Mouse (Mus musculus): Measurements from ENCODE around the gene Ltbp1. TPM values are rescaled to one million over a fixed set of nuclear protein-coding genes. Genes with fewer than 3 reads are reported as not detected.
"Not testable (repeated sequence)": the region's sequence is repeated elsewhere in the genome, so short reads cannot be mapped to it uniquely, and the experiment has no call there.

Ltbp1 gene
- polyA plus RNA-seq, 1 experiment from 2014 or later: 2.6 TPM

GRCm38 (mm10) chr17:75139731-75140130 is 134.4 kb downstream of the Ltbp1 start:
- 87% methylated on average over 2 of the region's 2 CpGs for WGBS
- H3K9ac ChIP-seq: no peak overlapping the region
- no peak for ATAC-seq (ENCODE audit: low FRiP score)

GRCm38 (mm10) chr17:75142845-75143244 is 137.5 kb downstream of the Ltbp1 start:
- DNase-seq (ENCODE audit: low spot score); H3K4me1 ChIP-seq (replicated peaks; ENCODE audit: control insufficient read depth, insufficient read depth, low read length); H3K9ac ChIP-seq; ATAC-seq (ENCODE audit: low FRiP score); H3K4me2 ChIP-seq (replicated peaks); H3K4me3 ChIP-seq (replicated peaks; ENCODE audit: low read length); H3K9me3 ChIP-seq (ENCODE audit: control insufficient read depth, low read length); H3K27ac ChIP-seq; H3K27me3 ChIP-seq (ENCODE audit: control insufficient read depth, insufficient read depth, low read length); H3K36me3 ChIP-seq (replicated peaks; ENCODE audit: control insufficient read depth, insufficient read depth): not testable (repeated sequence)
- WGBS: 93% methylated on average over 7 of the region's 7 CpGs

More at GRCm38 (mm10) chr17:75139731-75140130, 134.4 kb downstream of the Ltbp1 start:
- Histone ChIP-seq H3K9me3 (ENCODE audit: control insufficient read depth, low read length) (no peaks in the 10 kb centered on the region), H3K4me1 (replicated peaks; ENCODE audit: control insufficient read depth, insufficient read depth, low read length) (no peaks in the 10 kb centered on the region), H3K36me3 (replicated peaks; ENCODE audit: control insufficient read depth, insufficient read depth) (no peaks in the 10 kb centered on the region), H3K4me3 (replicated peaks; ENCODE audit: low read length) (no peak overlapping the region), H3K4me2 (replicated peaks) (no peak overlapping the region), H3K27ac (no peak overlapping the region), H3K27me3 (ENCODE audit: control insufficient read depth, insufficient read depth, low read length) (no peaks in the 10 kb centered on the region)
- no peak for DNase-seq (ENCODE audit: low spot score)

DNA sequence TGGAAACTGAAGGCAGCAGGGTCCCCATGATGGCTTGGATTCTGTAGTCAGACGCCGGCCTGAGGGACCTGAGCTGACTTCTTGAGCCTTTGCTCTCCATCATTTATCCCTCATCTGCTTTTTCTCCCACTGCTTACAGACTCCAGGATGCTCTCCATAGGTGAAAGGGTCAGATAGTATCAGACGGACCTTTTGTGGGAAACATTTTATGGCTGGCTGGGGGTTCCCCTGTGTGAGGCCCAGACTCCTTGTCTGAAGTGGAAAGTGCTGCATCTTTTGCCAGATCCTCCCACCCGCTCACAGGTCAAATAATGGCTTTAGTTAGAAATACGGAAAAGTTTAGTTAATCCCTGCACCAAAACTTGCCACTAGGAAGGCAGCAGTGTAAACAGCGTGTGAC is 138.6 kb downstream of the Ltbp1 start:
- no peak overlapping the region for H3K4me2 ChIP-seq (replicated peaks)
- no peaks in the 10 kb centered on the region for H3K9me3 ChIP-seq (ENCODE audit: control insufficient read depth, low read length)
- H3K36me3 ChIP-seq (replicated peaks; ENCODE audit: control insufficient read depth, insufficient read depth): no peaks in the 10 kb centered on the region
- DNase-seq (ENCODE audit: low spot score) (no peak), ATAC-seq (ENCODE audit: low FRiP score) (no peak)
- H3K27me3 ChIP-seq (ENCODE audit: control insufficient read depth, insufficient read depth, low read length): no peaks in the 10 kb centered on the region
- 47% methylated on average over 6 of the region's 6 CpGs for WGBS
- no peak overlapping the region for H3K27ac ChIP-seq
- no peak overlapping the region for H3K9ac ChIP-seq
- no peaks in the 10 kb centered on the region for H3K4me1 ChIP-seq (replicated peaks; ENCODE audit: control insufficient read depth, insufficient read depth, low read length)
- H3K4me3 ChIP-seq (replicated peaks; ENCODE audit: low read length): no peak overlapping the region

DNA sequence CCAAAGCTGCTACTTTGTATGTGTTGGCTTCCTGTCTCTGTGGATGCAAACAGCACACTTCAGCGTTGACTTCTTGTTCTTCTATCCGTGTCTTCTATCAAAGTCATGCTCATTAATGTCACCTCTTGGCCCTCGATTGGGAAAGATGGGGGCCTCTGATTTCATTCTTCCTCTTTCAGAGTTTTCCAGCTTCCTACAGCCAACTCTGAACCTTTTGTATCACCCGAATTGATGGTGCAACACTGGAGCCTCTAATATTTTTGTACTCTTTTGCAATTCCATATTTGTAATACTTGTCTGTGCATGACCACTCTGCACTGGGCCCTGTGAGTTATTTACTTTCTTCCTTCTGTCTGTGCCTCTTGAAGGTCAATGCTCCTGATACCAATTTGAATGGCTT is 141.8 kb downstream of the Ltbp1 start:
- no peak for DNase-seq (ENCODE audit: low spot score)
- H3K27me3 ChIP-seq (ENCODE audit: control insufficient read depth, insufficient read depth, low read length): no peaks in the 10 kb centered on the region
- no peak overlapping the region for H3K9ac ChIP-seq
- H3K36me3 ChIP-seq (replicated peaks; ENCODE audit: control insufficient read depth, insufficient read depth): no peaks in the 10 kb centered on the region
- ATAC-seq (ENCODE audit: low FRiP score): no peak
- H3K4me2 ChIP-seq (replicated peaks): no peak overlapping the region
- no peak overlapping the region for H3K27ac ChIP-seq
- no peaks in the 10 kb centered on the region for H3K9me3 ChIP-seq (ENCODE audit: control insufficient read depth, low read length)
- H3K4me1 ChIP-seq (replicated peaks; ENCODE audit: control insufficient read depth, insufficient read depth, low read length): no peaks in the 10 kb centered on the region
- no peak overlapping the region for H3K4me3 ChIP-seq (replicated peaks; ENCODE audit: low read length)
- 92% methylated on average over 4 of the region's 4 CpGs for WGBS

GRCm38 (mm10) chr17:75151800-75152199 is 146.4 kb downstream of the Ltbp1 start:
- WGBS: 80% methylated on average over 9 of the region's 9 CpGs
- Histone ChIP-seq H3K27ac (no peak overlapping the region), H3K27me3 (ENCODE audit: control insufficient read depth, insufficient read depth, low read length) (no peaks in the 10 kb centered on the region), H3K36me3 (replicated peaks; ENCODE audit: control insufficient read depth, insufficient read depth) (no peaks in the 10 kb centered on the region), H3K4me3 (replicated peaks; ENCODE audit: low read length) (no peak overlapping the region), H3K4me1 (replicated peaks; ENCODE audit: control insufficient read depth, insufficient read depth, low read length) (no peaks in the 10 kb centered on the region), H3K9me3 (ENCODE audit: control insufficient read depth, low read length) (no peaks in the 10 kb centered on the region), H3K4me2 (replicated peaks) (no peak overlapping the region), H3K9ac (no peak overlapping the region)
- no peak for DNase-seq (ENCODE audit: low spot score)
- no peak for ATAC-seq (ENCODE audit: low FRiP score)

DNA sequence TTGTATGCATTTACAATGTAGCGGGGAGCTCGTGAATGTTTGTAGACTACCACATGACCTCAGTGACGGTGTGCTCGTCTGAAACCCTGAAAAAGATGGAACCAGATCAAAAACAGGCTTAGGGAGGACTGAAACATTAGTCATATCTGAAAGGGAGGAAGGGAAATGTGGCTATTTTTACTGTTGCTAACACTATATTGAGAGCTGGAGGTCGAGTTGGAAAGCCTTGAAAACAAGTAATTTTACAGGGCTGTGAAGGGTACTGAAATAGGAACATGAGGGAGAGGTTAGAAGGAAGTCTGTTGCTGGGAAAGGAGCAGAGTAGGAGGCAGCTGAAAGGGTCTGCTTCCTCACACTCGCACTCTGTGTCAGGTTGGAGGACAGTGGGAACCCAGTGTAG is 147.7 kb downstream of the Ltbp1 start:
- no peak overlapping the region for H3K27ac ChIP-seq
- no peaks in the 10 kb centered on the region for H3K9me3 ChIP-seq (ENCODE audit: control insufficient read depth, low read length)
- no peak overlapping the region for H3K9ac ChIP-seq
- H3K4me3 ChIP-seq (replicated peaks; ENCODE audit: low read length): no peak overlapping the region
- DNase-seq (ENCODE audit: low spot score): no peak
- no peaks in the 10 kb centered on the region for H3K4me1 ChIP-seq (replicated peaks; ENCODE audit: control insufficient read depth, insufficient read depth, low read length)
- no peaks in the 10 kb centered on the region for H3K36me3 ChIP-seq (replicated peaks; ENCODE audit: control insufficient read depth, insufficient read depth)
- ATAC-seq (ENCODE audit: low FRiP score): no peak
- no peaks in the 10 kb centered on the region for H3K27me3 ChIP-seq (ENCODE audit: control insufficient read depth, insufficient read depth, low read length)
- 74% methylated on average over 6 of the region's 6 CpGs for WGBS
- no peak overlapping the region for H3K4me2 ChIP-seq (replicated peaks)

GRCm38 (mm10) chr17:75158385-75158784 is 153.0 kb downstream of the Ltbp1 start:
- Histone ChIP-seq H3K27ac (no peak overlapping the region), H3K4me1 (replicated peaks; ENCODE audit: control insufficient read depth, insufficient read depth, low read length) (no peaks in the 10 kb centered on the region), H3K9ac (no peak overlapping the region), H3K4me3 (replicated peaks; ENCODE audit: low read length) (no peak overlapping the region), H3K4me2 (replicated peaks) (no peak overlapping the region), H3K27me3 (ENCODE audit: control insufficient read depth, insufficient read depth, low read length) (no peaks in the 10 kb centered on the region), H3K36me3 (replicated peaks; ENCODE audit: control insufficient read depth, insufficient read depth) (no peaks in the 10 kb centered on the region), H3K9me3 (ENCODE audit: control insufficient read depth, low read length) (no peaks in the 10 kb centered on the region)
- WGBS: 90% methylated on average over 6 of the region's 6 CpGs
- DNase-seq (ENCODE audit: low spot score) (no peak), ATAC-seq (ENCODE audit: low FRiP score) (no peak)

DNA sequence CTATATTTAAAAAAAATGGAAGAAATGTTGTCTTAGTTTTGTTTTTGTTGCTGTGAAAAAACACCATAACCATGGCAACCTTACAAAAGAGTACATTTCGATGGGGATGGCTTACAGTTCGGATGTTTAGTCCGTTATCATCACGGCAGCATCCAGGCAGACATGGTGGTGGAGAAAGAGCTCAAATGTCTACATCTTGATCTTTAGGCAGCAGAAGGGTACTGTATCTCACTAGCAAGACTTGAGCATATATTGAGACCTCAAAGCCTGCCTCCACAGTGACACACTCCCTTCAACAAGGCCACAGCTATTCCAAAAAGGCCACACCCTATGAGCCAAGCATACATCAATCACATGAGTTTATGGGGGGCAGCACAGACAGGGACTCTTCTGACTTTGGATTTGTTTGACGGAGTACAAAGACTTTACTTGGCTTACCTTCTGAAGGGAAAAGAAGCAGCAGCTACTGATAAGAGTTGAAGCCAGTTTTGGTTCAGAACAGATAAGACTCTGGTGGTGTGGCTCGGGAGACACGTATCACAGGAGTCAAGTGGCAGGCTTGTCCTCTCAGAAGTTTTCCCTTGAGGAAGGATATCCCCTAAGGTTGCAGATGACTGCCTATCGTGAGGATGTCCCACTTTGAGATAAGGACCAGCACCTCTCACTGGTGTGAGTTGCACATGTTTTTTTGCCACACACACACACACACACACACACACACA is 153.9 kb downstream of the Ltbp1 start:
- Histone ChIP-seq H3K9ac (no peak overlapping the region), H3K27ac (no peak overlapping the region), H3K4me2 (replicated peaks) (no peak overlapping the region), H3K4me1 (replicated peaks; ENCODE audit: control insufficient read depth, insufficient read depth, low read length) (no peaks in the 10 kb centered on the region), H3K4me3 (replicated peaks; ENCODE audit: low read length) (no peak overlapping the region), H3K36me3 (replicated peaks; ENCODE audit: control insufficient read depth, insufficient read depth) (no peaks in the 10 kb centered on the region), H3K9me3 (ENCODE audit: control insufficient read depth, low read length) (no peaks in the 10 kb centered on the region), H3K27me3 (ENCODE audit: control insufficient read depth, insufficient read depth, low read length) (no peaks in the 10 kb centered on the region)
- WGBS: 94% methylated on average over 8 of the region's 8 CpGs
- ATAC-seq (ENCODE audit: low FRiP score): no peak
- DNase-seq (ENCODE audit: low spot score): no peak

DNA sequence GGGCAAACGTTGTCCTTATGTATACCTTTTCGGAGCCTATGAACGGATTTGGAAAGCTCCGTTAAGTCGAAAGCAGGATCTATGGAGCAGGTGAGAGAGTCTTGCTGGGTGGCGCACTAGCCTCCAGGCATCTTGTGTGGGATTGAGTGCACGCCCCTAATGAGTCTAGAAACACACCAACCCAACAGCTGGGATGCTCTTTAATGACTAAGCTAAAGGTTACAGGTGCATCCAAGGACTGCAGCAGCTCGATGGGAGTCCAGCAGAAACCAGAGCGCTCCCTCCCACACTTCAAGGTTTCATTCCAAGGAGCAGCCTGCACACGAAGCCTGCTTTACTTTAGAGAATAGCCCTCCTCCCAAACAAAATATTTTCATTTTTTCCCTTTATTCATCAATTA is 155.7 kb downstream of the Ltbp1 start:
- Histone ChIP-seq H3K9ac (no peak overlapping the region), H3K9me3 (ENCODE audit: control insufficient read depth, low read length) (no peaks in the 10 kb centered on the region), H3K36me3 (replicated peaks; ENCODE audit: control insufficient read depth, insufficient read depth) (no peaks in the 10 kb centered on the region), H3K27me3 (ENCODE audit: control insufficient read depth, insufficient read depth, low read length) (no peaks in the 10 kb centered on the region), H3K4me2 (replicated peaks) (no peak overlapping the region), H3K27ac (no peak overlapping the region), H3K4me3 (replicated peaks; ENCODE audit: low read length) (no peak overlapping the region), H3K4me1 (replicated peaks; ENCODE audit: control insufficient read depth, insufficient read depth, low read length) (no peaks in the 10 kb centered on the region)
- no peak for ATAC-seq (ENCODE audit: low FRiP score)
- WGBS: 94% methylated on average over 10 of the region's 10 CpGs
- no peak for DNase-seq (ENCODE audit: low spot score)

- Histone ChIP-seq H3K27me3 (ENCODE audit: control insufficient read depth, insufficient read depth, low read length) (no peaks in the 10 kb centered on the region), H3K27ac (no peak overlapping the region), H3K4me3 (replicated peaks; ENCODE audit: low read length) (no peak overlapping the region), H3K36me3 (replicated peaks; ENCODE audit: control insufficient read depth, insufficient read depth) (no peaks in the 10 kb centered on the region), H3K9ac (no peak overlapping the region), H3K9me3 (ENCODE audit: control insufficient read depth, low read length) (no peaks in the 10 kb centered on the region), H3K4me2 (replicated peaks) (no peak overlapping the region), H3K4me1 (replicated peaks; ENCODE audit: control insufficient read depth, insufficient read depth, low read length) (no peaks in the 10 kb centered on the region)
- DNase-seq (ENCODE audit: low spot score) (no peak), ATAC-seq (ENCODE audit: low FRiP score) (no peak)
- WGBS: 87% methylated on average over 4 of the region's 4 CpGs
These were observed 156.6 kb downstream of the Ltbp1 start for GRCm38 (mm10) chr17:75161931-75162330.
